Mouse (Mus musculus): ENCODE measurements around the gene Boll.
A peak's percentile ranks its signal among the peaks of the same experiment; 100 is the strongest.

The Boll gene

DNA sequence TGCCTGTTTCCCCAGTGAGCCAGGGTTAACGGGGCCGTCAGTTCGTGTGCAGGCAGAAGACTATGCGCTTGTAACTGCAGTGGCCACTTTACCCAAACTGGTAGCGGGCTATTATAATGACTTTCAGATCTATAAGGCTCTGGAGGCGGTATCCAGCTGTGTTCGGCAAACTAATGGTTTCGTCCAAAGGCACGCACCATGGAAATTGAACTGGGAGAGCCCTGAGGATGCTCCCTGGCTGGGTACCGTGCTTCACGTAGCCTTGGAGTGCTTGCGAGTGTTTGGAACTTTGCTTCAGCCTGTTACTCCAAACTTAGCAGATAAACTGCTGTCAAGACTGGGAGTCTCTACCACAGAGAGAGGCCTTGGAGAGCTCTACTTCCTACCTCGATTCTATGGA is 124.8 kb downstream of the Boll start:
- peak in 1 of 2 experiments; percentile 21 for DNase-seq (ENCODE audit: low spot score in 2 of 2)

- DNase-seq (ENCODE audit: low spot score in 2 of 2), result peak in 1 of 2 experiments; percentile 34
Observed at GRCm38 (mm10) chr1:55237643-55238161, 125.6 kb downstream of the Boll start.

DNA sequence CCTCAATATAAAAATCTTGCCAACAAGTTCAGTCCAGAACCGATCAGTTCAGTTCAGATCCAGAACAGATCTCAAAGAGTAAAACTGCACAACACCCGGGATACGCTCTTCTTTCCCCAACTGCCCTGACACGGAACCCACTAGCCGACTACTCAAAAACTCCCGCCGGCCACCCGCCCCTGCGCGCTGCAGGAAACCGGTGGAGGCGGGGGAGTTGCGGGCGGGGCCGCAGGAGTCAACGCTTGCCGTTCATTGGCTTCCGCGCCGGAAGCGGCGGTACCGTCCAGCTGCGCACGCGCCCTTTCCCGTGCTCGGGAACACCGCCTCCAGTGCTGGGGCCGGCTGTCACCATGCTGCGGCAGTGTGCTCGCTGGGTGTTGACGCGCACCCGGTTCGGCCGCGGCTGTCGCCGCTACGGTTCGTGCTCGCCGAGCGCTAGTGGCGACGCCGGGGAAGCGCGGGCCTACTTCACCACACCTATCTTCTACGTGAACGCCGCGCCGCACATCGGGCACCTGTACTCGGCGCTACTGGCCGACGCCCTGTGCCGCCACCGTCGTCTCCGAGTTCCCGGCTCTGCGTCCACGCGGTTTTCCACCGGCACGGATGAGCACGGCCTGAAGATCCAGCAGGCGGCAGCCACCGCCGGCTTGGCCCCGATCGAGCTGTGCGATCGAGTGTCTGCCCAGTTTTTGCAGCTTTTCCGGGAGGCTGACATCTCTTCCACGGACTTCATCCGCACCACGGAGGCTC is 126.2 kb downstream of the Boll start, which contains the start of gene Mars2:
Mars2 (plus strand) TSS at position 288 of the 753 bp plus-strand sequence.
- peak; percentile 94 to 96 for DNase-seq (ENCODE audit: low spot score in 2 of 2)

DNA sequence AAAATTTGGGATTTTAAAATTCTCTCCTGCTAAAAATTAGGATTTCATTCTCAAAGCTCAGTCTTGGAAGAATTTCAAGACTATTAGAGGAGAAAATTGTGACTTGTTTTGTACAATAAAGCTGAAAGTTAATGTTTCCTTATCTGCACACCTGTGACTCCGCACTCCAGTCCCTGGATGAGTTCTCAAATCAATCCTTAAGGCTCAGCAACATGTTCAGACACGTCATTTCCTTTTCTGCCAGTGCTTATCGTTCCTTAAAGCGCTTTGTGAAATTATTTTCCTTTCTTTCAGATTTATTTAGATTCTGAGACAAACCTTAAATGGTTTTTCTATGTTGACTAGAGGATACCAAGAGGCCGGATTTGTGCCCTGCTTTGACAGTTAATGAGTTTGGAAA is 126.8 kb downstream of the Boll start:
- DNase-seq (ENCODE audit: low spot score in 2 of 2), result no peak

GRCm38 (mm10) chr1:55234910-55235520 is 128.3 kb downstream of the Boll start:
- no peak for DNase-seq (ENCODE audit: low spot score in 2 of 2)

- DNase-seq (ENCODE audit: low spot score in 2 of 2), result no peak
Observed at GRCm38 (mm10) chr1:55228256-55228884, 134.9 kb downstream of the Boll start.

GRCm38 (mm10) chr1:55227376-55227775 is 135.9 kb downstream of the Boll start:
- no peak for DNase-seq (ENCODE audit: low spot score in 2 of 2)

DNA sequence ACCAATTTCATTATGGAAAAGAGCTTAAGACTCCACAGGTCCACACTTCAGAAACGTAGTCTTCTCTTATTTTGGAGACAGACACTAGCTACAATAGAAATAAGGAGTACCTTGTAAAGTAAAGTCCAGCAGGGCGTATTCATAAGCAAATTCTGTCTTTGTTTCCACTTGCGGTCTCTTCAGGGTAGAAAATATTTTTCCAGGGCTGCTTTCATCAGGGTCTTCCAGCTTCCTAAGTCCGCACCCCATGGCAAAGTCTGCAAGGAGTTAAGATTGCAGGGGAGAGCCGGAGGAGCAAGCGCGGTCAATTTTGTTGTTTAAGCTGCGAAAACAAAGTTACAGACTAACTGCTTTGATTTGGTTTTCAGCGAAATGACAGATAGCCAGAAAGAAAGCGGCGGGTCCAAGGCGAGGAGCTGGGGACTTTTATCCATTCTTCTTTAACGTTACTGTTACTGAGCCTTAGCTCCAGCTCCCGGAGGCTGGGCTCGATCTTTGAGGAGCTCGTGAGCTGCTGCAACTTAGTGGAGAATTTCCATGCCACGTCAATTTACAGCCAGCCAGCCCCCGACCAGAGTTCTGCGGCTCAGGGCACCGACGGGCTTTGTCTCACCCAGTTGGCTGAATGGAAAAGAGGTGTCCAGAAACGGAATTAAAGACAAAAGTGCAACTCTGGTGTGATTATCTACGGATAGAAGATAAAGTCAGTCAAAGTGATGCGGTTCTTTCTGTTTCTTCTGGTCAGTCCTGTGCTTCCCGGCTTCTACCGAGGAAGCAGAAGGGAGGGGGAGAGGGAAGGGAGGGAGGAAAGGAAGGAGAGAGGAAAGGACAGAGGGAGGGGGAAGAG is 137.0 kb downstream of the Boll start, which contains the start of gene Rftn2:
Rftn2 (minus strand) TSS at position 772 of the 847 bp plus-strand sequence.
- no peak for DNase-seq (ENCODE audit: low spot score in 2 of 2)

DNA sequence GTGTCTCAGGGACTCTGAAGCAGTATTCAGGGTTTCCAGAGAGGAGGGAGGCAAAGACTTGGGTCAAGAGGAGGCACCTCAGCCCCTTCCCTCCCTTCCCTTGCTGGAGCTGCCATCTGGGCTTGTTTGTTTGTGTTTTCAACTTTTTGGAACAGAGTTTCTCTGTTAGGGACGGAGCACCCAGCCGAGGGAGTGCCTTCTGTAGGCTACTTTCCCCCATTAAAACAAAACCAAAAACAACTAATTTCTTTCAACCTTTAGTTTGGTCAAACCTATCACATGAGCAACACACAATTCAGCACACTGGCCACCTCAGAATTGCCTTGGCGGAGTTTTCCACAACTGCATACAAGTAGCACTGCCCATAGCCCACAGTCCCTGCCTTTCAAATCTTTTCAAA is 137.9 kb downstream of the Boll start:
- DNase-seq (ENCODE audit: low spot score in 2 of 2), result no peak

DNA sequence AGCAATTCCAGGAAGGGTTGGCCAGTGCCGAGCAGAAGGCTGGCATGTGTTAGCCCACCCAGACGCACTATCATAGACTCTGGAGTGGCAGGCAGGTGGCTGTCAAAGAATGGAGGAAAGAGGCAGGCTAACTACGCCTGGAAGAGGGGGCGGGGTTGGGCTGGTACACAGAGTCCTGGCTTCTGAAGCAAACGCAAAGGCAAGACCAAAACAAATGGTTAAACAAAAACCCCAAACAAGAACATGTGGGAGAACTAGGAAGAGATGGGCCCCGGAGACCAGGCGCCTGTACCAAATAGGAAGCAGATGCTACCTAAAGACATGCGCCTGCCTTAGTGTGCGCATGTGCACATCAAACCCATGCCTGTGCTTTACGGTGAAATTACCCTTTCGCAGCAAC is 139.2 kb downstream of the Boll start:
- DNase-seq (ENCODE audit: low spot score in 2 of 2), result no peak

GRCm38 (mm10) chr1:55223026-55223425 is 140.2 kb downstream of the Boll start:
- no peak for DNase-seq (ENCODE audit: low spot score in 2 of 2)

- DNase-seq (ENCODE audit: low spot score in 2 of 2), result no peak
Observed at GRCm38 (mm10) chr1:55221352-55221751, 141.9 kb downstream of the Boll start.

- no peak for DNase-seq (ENCODE audit: low spot score in 2 of 2)
Observed at GRCm38 (mm10) chr1:55217191-55217590, 146.1 kb downstream of the Boll start.

GRCm38 (mm10) chr1:55215185-55215813 is 148.0 kb downstream of the Boll start:
- DNase-seq (ENCODE audit: low spot score in 2 of 2), result no peak

- no peak for DNase-seq (ENCODE audit: low spot score in 2 of 2)
Observed at GRCm38 (mm10) chr1:55213936-55214335, 149.3 kb downstream of the Boll start.

GRCm38 (mm10) chr1:55213475-55213874 is 149.8 kb downstream of the Boll start:
- no peak for DNase-seq (ENCODE audit: low spot score in 2 of 2)

DNA sequence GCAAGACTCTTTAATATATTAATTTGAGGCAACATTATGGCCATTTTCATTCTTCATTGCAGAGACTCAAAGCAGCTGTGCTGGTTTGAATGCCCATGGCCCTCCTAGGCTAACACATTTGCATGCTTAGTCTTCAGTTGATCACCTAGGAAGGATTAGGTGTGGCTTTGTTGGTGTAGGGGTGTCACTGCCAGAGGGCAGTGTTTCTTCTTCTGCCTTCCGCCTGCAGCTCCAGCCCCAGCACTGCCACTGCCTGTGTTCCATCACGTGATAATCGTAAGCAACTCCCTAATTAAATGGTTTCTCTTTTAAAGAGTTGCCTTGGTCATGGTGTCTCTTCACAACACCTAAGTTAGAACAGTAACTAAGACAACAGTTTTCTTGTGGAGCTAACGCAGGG is 150.5 kb downstream of the Boll start:
- DNase-seq (ENCODE audit: low spot score in 2 of 2), result no peak

GRCm38 (mm10) chr1:55211081-55211480 is 152.2 kb downstream of the Boll start:
- no peak for DNase-seq (ENCODE audit: low spot score in 2 of 2)

GRCm38 (mm10) chr1:55210202-55210965 is 152.9 kb downstream of the Boll start:
- DNase-seq (ENCODE audit: low spot score in 2 of 2), result no peak

DNA sequence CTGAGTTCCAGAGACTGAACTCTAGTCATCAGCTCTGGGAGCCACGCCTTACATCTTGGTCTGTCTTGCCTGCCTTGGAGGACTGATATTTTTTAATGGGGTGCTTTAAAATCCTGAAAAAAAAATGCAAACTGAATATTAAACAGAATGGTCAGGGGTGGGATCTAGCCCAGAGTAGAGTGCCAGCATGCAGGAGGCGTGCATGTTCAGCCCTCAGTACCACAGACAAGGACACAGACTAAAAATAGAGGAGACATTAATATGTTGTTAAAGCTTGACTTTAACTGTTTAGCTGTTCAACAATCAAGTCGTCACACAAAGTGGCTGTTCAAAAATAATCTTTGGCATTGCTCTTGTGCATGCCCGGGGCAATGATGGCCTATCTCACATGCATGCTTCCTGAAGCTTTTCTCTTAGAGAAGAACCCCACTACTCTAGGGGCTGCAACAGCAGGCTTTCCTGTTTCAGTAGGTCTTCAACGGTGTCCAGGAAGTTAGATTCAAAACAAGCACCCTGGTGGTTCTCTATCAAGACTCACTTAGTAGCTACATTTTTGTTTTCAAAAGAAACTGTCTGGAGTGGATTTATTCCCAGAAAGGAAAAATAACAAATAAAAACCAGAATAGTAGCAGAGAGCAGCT is 154.6 kb downstream of the Boll start:
- no peak for DNase-seq (ENCODE audit: low spot score in 2 of 2)
